Mouse (Mus musculus) liver, embryonic 12.5 days (tissue): ENCODE measurements around the gene Xrcc3. TPM values are rescaled to one million over a fixed set of nuclear protein-coding genes. Genes with fewer than 3 reads are reported as not detected.

Experiments
- ATAC-seq: fragments of 200-750 bp; cut with Nextera tagmentation; 2 replicates; pipeline ENCODE4 v1.8.0; 2017; ENCODE audit warnings: moderate number of reproducible peaks, mild to moderate bottlenecking, moderate library complexity
- H3K27ac ChIP-seq: fragments of 300-500 bp; sonication (generic); 2 replicates; pipeline ENCODE4 v1.5.1; 2016; ENCODE audit warnings: mild to moderate bottlenecking
- H3K27me3 ChIP-seq: fragments of 300-500 bp; sonication (generic); replicated peaks from 2 replicates; pipeline ENCODE4 v1.6.1; 2016; ENCODE audit warnings: mild to moderate bottlenecking, moderate library complexity
- H3K36me3 ChIP-seq: fragments of 300-500 bp; sonication (generic); 2 replicates; pipeline ENCODE4 v1.6.1; 2016; ENCODE audit warnings: mild to moderate bottlenecking, moderate library complexity
- H3K4me1 ChIP-seq: fragments of 300-500 bp; sonication (generic); 2 replicates; pipeline ENCODE4 v1.6.1; 2016
- H3K4me2 ChIP-seq: fragments of 300-500 bp; sonication (generic); 2 replicates; pipeline ENCODE4 v1.6.1; 2016; ENCODE audit warnings: mild to moderate bottlenecking, moderate library complexity
- H3K4me3 ChIP-seq: fragments of 300-500 bp; sonication (generic); 2 replicates; pipeline ENCODE4 v1.5.1; 2016; ENCODE audit warnings: mild to moderate bottlenecking, moderate library complexity
- H3K9ac ChIP-seq: fragments of 300-500 bp; sonication (generic); 2 replicates; pipeline ENCODE4 v1.6.1; 2016; ENCODE audit warnings: mild to moderate bottlenecking, moderate library complexity
- H3K9me3 ChIP-seq: fragments of 300-500 bp; sonication (generic); replicated peaks from 2 replicates; pipeline ENCODE4 v1.6.1; 2016; ENCODE audit warnings: mild to moderate bottlenecking, moderate library complexity
- WGBS: fragments of 180-500 bp; shearing (Covaris S2); methylation state at CpG from one replicate; pipeline ENCODE4 v1.1.7; 2016; ENCODE audit not compliant: insufficient replicate concordance; 5-methylcytosine and 5-hydroxymethylcytosine counted together
- polyA plus RNA-seq: library from polyadenylated mRNA; unstranded; fragments of >200 nt; fragmentation: Nextera tagmentation; extraction: Ambion mirVana; gene quantifications from 2 replicates; pipeline ENCODE4 v1.2.1, GENCODE M21; 2016

Gene Xrcc3
- polyA plus RNA-seq: 7.7 and 8.2 TPM in 2 replicates

DNA sequence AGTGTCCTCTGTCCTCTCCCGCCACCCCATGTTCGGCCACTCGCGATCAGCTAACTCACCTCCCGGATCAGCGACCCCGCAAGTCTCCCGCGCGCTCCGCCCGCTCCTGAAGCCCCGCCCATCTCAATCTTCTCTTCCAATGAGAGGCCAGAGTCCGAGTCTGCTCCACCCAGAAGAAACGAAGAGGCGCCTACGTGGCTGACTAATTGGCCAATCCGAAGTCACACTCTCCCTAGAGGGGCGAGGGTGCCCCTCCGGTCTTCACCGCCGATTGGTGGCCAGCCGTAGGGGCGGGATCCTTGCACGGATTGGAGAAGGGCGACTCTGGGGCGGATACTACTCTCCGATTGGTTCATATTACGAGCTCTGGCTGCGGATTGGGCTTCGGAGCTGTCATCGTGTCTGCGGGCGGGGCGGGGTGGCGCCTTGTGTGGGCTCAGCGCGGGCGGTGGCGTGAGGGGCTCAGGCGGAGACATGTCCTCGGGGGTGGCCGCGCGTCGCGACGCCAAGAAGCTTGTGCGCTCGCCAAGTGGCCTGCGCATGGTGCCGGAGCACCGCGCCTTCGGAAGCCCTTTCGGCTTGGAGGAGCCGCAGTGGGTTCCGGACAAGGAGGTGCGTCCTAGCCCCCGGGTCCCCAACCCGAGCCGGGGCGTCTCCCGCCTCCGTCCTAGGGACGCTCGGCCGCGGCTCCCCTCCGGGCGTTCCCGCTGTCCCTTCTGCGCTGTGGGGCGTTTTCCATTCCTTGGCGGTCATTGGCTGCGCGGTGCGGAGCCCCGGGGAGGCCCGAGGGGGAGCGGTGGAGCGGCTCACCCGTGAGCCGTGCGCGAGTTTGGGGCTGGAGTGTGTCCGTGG, at the start of gene Xrcc3, which contains the start of gene Zfyve21:
Xrcc3 (minus strand) TSS at position 108 of the 852 bp plus-strand sequence.
Zfyve21 (plus strand) TSS at position 405 of the 852 bp plus-strand sequence.
- H3K9ac ChIP-seq: peak within 1 kb of the TSS; percentile 83
- no peaks in the 10 kb centered on the region for H3K27me3 ChIP-seq
- peak within 1 kb of the TSS; percentile 96 for H3K27ac ChIP-seq
- WGBS: 2% methylated on average over 87 of the region's 87 CpGs
- peak within 1 kb of the TSS; percentile 79 for H3K4me3 ChIP-seq
- H3K4me1 ChIP-seq: peaks cover 84% of the 10 kb centered on the region
- H3K9me3 ChIP-seq: no peaks in the 10 kb centered on the region
- H3K36me3 ChIP-seq: peaks cover 45% of the 10 kb centered on the region
- H3K4me2 ChIP-seq: peak within 1 kb of the TSS; percentile 89
- peak; percentile 93 for ATAC-seq

DNA sequence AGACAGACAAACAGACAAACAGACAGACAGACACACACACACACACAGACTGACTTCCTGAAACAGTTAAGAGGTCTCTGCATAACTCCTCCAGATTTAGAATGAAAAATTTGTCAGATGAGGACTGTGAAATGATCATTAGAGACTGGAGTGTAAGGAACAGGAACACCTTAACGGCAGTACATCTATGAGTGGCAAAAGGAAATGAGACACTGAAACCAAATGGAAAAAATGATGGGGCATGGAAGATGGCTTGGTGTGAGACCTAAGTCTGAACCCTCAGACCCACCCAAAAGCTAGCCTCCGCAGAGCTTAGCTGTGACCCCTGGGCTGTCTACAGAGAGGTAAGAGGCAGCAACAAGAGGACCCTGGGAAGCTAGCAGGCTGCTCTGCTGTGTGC, 41.8 kb upstream of the Xrcc3 start:
- H3K27ac ChIP-seq: no peak overlapping the region
- H3K4me1 ChIP-seq: no peaks in the 10 kb centered on the region
- no peak overlapping the region for H3K4me2 ChIP-seq
- no peak for ATAC-seq
- no peak overlapping the region for H3K4me3 ChIP-seq
- H3K9me3 ChIP-seq: no peaks in the 10 kb centered on the region
- peaks cover 18% of the 10 kb centered on the region for H3K36me3 ChIP-seq
- no peaks in the 10 kb centered on the region for H3K27me3 ChIP-seq
- H3K9ac ChIP-seq: no peak overlapping the region
- 90% methylated on average over 2 of the region's 2 CpGs for WGBS

DNA sequence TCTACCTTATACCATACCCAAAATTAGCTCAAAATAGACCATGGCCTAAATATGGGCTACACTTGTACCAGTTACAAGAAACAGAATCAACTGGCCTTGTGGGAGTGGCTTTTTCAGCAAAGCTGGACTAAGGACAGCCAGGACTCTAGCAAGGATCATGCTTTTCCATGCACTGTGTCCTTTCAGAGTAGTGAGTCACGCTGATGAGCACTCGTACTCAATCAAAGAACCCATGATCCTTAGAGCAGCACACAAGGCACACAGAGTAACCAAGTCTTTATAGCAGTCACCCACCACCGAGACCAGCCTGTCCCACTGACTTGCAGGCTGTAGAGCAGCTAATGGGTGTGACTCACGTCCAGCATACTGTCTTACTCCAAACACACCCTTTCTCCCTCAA, 39.9 kb upstream of the Xrcc3 start:
- no peak for ATAC-seq

DNA sequence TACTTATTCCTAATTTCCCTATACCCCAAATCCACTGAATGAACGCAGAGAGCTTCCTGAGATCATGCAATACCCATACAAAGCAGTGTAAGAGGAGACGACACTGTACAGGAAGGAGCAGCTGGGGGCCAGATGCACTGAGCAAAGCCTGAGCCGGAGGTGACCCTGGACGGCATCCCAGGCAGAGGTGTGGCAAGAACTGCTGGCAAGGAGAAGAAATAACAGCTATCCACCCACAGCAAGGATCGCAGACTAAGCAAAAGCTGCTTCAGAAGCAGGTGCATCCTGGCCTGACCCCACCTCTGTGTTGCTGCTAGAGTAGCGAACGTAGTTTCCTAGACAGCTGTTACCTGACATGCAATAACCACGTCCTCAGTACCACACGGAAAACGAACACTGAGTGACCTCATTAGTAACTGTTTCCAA, 39.4 kb upstream of the Xrcc3 start:
- Histone ChIP-seq H3K27ac (no peak overlapping the region), H3K4me3 (no peak overlapping the region), H3K27me3 (no peaks in the 10 kb centered on the region), H3K4me2 (no peak overlapping the region), H3K9ac (no peak overlapping the region), H3K9me3 (no peaks in the 10 kb centered on the region), H3K4me1 (peaks cover 6% of the 10 kb centered on the region; the same call in 1 of the 2 replicates), H3K36me3 (peaks cover 16% of the 10 kb centered on the region; the same call in 1 of the 2 replicates)
- ATAC-seq: no peak
- 71% methylated on average over 10 of the region's 10 CpGs for WGBS

More for the DNA sequence above, 39.9 kb upstream of the Xrcc3 start:
- Histone ChIP-seq H3K4me1 (peaks cover under 1% of the 10 kb centered on the region; the same call in 1 of the 2 replicates), H3K4me2 (no peak overlapping the region), H3K36me3 (peaks cover 19% of the 10 kb centered on the region; the same call in 1 of the 2 replicates), H3K4me3 (no peak overlapping the region), H3K9ac (no peak overlapping the region), H3K27me3 (no peaks in the 10 kb centered on the region), H3K27ac (no peak overlapping the region), H3K9me3 (no peaks in the 10 kb centered on the region)
- 67% methylated on average over 4 of the region's 4 CpGs for WGBS

DNA sequence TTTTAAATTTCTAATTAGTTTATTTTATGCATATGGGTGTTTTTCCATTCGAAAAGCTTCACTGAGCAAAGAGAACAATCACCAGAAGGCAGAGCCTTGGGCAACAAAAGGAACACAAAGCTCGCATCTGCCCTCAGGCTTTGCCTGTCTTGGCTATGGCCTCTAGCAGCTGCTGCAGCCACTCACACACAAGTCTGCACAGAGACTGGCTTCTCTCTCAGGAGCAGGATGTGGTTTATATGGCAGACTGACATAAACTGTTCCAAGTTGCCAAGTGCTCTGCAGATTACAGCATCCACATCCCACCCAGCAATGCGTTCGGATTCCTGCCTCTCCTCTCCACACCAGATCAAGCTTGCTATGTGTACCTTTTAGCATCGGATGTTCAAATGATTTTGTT, 38.1 kb upstream of the Xrcc3 start:
- Histone ChIP-seq H3K36me3 (peaks cover 9% of the 10 kb centered on the region; the same call in 1 of the 2 replicates), H3K27ac (no peak overlapping the region), H3K4me3 (no peak overlapping the region), H3K4me1 (peaks cover 8% of the 10 kb centered on the region; the same call in 1 of the 2 replicates), H3K27me3 (no peaks in the 10 kb centered on the region), H3K9me3 (no peaks in the 10 kb centered on the region), H3K9ac (no peak overlapping the region), H3K4me2 (no peak overlapping the region)
- 73% methylated on average over 5 of the region's 5 CpGs for WGBS
- ATAC-seq: no peak

DNA sequence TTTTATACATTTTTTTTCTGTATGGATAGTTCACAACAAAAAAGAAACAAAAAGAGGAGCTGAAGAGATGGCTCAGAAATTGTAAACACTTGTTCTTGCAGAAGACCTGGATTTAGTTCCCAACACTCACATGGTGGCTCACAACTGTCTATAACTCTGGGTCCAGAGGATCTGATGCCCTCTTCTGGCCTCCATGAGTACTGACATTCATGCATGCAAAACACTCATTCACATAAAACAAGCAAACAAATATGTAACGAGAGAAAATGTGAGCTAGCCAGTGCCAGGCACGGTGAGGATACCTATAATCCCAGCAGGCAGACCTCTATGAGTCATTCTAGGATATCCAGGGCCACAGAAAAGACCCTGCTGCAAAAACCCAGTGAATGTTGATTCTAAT, 37.6 kb upstream of the Xrcc3 start:
- no peaks in the 10 kb centered on the region for H3K9me3 ChIP-seq
- H3K27me3 ChIP-seq: no peaks in the 10 kb centered on the region
- ATAC-seq: no peak
- H3K4me2 ChIP-seq: no peak overlapping the region
- H3K9ac ChIP-seq: no peak overlapping the region
- H3K4me1 ChIP-seq: peaks cover 10% of the 10 kb centered on the region; the same call in 1 of the 2 replicates
- H3K4me3 ChIP-seq: no peak overlapping the region
- 62% methylated on average over 2 of the region's 2 CpGs for WGBS
- peaks cover 8% of the 10 kb centered on the region; the same call in 1 of the 2 replicates for H3K36me3 ChIP-seq
- no peak overlapping the region for H3K27ac ChIP-seq

- H3K36me3 ChIP-seq: peaks cover 5% of the 10 kb centered on the region; the same call in 1 of the 2 replicates
- no peak overlapping the region for H3K4me3 ChIP-seq
- H3K4me2 ChIP-seq: no peak overlapping the region
- 0 out of 2 replicates have a peak, but pooled peaks have one; percentile 32 for ATAC-seq
- no peaks in the 10 kb centered on the region for H3K9me3 ChIP-seq
- WGBS: 74% methylated on average over 9 of the region's 9 CpGs
- no peaks in the 10 kb centered on the region for H3K27me3 ChIP-seq
- H3K9ac ChIP-seq: no peak overlapping the region
- peaks cover 10% of the 10 kb centered on the region; the same call in 1 of the 2 replicates for H3K4me1 ChIP-seq
- H3K27ac ChIP-seq: 0 out of 2 replicates have a peak overlapping the region, but pooled peaks have one; percentile 11
Measured at GRCm38 (mm10) chr12:111848300-111848798, 34.7 kb upstream of the Xrcc3 start.

DNA sequence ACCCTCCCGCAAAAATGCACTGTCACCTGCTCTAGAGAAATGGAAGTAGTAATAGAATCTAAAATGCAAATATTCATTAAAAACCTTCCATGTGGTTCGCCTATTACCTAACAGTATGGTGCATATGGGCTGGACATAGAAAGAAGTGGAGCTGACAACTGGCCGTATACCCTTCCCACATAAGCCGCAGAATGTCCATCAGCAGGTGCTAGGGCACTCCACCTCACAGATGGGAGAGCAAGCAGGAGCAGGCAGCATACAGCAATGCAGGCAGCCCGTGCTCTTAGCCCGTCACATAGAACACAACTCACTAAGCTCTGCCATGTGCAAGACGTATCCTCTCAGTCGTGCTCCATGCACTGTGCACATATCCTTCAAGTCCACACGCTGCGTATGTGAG, 33.1 kb upstream of the Xrcc3 start:
- Histone ChIP-seq H3K36me3 (peaks cover 13% of the 10 kb centered on the region), H3K4me2 (no peak overlapping the region), H3K9ac (no peak overlapping the region), H3K27me3 (no peaks in the 10 kb centered on the region), H3K4me3 (no peak overlapping the region), H3K9me3 (no peaks in the 10 kb centered on the region), H3K4me1 (peaks cover 22% of the 10 kb centered on the region), H3K27ac (no peak overlapping the region)
- no peak for ATAC-seq
- 82% methylated on average over 10 of the region's 10 CpGs for WGBS

DNA sequence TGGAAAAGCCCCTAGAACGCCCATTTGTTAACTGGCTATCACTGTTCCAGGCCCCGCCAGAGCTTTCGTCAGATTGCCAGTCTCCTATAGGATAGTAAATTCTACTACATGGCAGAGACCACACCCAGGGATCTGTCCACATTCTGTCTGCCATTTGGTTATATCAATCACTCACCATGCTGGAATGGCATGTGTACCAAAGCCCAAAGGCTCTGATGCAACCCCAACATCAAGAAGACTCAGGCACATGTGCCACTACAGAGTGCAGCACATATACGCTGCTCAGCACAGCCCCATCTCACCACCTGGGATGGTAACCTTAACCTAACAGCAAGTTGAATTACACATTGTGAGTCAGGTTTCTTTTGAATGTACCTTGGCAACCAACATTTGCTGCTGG, 32.3 kb upstream of the Xrcc3 start:
- Histone ChIP-seq H3K9me3 (no peaks in the 10 kb centered on the region), H3K36me3 (peaks cover 16% of the 10 kb centered on the region), H3K4me2 (no peak overlapping the region), H3K27me3 (no peaks in the 10 kb centered on the region), H3K4me1 (peaks cover 22% of the 10 kb centered on the region), H3K27ac (no peak overlapping the region), H3K9ac (no peak overlapping the region), H3K4me3 (no peak overlapping the region)
- no peak for ATAC-seq
- 84% methylated on average over 4 of the region's 4 CpGs for WGBS

GRCm38 (mm10) chr12:111843470-111843869, 29.8 kb upstream of the Xrcc3 start:
- no peak overlapping the region for H3K27ac ChIP-seq
- no peak overlapping the region for H3K4me2 ChIP-seq
- H3K9ac ChIP-seq: no peak overlapping the region
- H3K9me3 ChIP-seq: no peaks in the 10 kb centered on the region
- peaks cover 36% of the 10 kb centered on the region for H3K36me3 ChIP-seq
- ATAC-seq: no peak
- H3K27me3 ChIP-seq: no peaks in the 10 kb centered on the region
- no peak overlapping the region for H3K4me3 ChIP-seq
- 25% methylated on average over 2 of the region's 2 CpGs for WGBS
- H3K4me1 ChIP-seq: peaks cover 20% of the 10 kb centered on the region

DNA sequence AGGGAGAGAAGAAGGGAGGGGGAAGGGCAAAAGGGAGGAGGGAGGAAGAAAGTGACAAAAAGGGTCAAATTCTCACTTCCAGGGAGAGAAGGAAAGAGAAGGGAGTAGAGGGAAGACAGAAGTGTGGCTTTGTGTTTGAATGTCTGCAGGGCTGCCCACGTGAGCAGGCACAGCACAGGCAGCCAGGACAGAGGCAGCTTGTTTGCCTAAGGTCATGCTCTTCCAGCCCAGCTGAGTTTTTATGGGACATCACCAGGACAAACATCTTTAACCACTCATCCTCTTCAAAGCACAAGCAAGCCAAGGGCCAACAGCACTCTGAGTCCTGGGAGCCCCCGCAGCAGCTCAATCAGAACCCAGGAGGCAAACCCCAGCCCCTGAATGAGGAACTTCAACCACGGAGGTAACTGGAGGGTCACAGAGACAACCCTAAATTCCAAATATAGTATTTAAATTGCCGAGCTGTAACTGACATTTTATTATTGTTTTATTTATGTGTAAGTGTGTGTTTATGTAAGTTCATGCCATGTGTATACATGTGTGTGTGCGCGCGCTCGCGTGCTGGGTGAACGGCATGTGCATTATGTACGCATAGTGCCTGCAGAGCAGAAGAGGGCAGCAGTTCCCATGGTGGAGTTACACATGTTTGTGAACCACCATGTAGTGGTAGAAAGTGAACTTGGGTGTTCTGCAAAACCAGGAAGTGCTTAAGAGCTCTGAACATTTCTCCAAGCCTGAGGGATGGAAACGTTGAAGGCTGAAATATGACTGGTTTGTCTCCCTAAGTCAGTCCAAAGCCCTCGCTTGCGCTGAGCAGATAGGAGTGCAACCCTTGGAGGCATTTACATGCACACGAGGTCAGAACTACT, 29.1 kb upstream of the Xrcc3 start:
- 76% methylated on average over 15 of the region's 15 CpGs for WGBS
- no peak overlapping the region for H3K4me2 ChIP-seq
- ATAC-seq: 0 out of 2 replicates have a peak, but pooled peaks have one; percentile 41

More for the DNA sequence above, 29.1 kb upstream of the Xrcc3 start:
- H3K4me1 ChIP-seq: peaks cover 15% of the 10 kb centered on the region
- no peak overlapping the region for H3K9ac ChIP-seq
- H3K36me3 ChIP-seq: peaks cover 42% of the 10 kb centered on the region
- no peaks in the 10 kb centered on the region for H3K9me3 ChIP-seq
- no peak overlapping the region for H3K4me3 ChIP-seq
- H3K27me3 ChIP-seq: no peaks in the 10 kb centered on the region
- H3K27ac ChIP-seq: no peak overlapping the region
